Mouse (Mus musculus): ENCODE data around the gene Sema6d. TPM values are rescaled to one million over a fixed set of nuclear protein-coding genes. Genes with fewer than 3 reads are reported as not detected.
A peak's percentile ranks its signal among the peaks of the same experiment; 100 is the strongest.

The Sema6d gene
- polyA plus RNA-seq, 1 experiment from 2014 or later, result 24.1 TPM

- H3K9me3 ChIP-seq (replicated peaks), result no peaks in the 10 kb centered on the region
- ATAC-seq, result peak; percentile 33; the same call in 1 of the 2 replicates
- H3K36me3 ChIP-seq (ENCODE audit: poor library complexity, severe bottlenecking), result no peaks in the 10 kb centered on the region
- 45% methylated on average over 8 of the region's 8 CpGs for WGBS
- H3K4me1 ChIP-seq, result 0 out of 2 replicates have a peak, but pooled peaks cover 6% of the 10 kb centered on the region
- H3K4me2 ChIP-seq, result no peak overlapping the region
- H3K27me3 ChIP-seq, result 0 out of 2 replicates have a peak, but pooled peaks cover 2% of the 10 kb centered on the region
- H3K27ac ChIP-seq, result peak overlapping the region; percentile 15; the same call in 1 of the 2 replicates
- H3K9ac ChIP-seq, result no peak overlapping the region
- H3K4me3 ChIP-seq, result no peak overlapping the region
Measured at GRCm38 (mm10) chr2:124602379-124602913, 512.7 kb downstream of the Sema6d start.

GRCm38 (mm10) chr2:124605341-124605740, 515.6 kb downstream of the Sema6d start:
- H3K4me1 ChIP-seq, result peaks cover 11% of the 10 kb centered on the region; the same call in 1 of the 2 replicates
- peaks cover 16% of the 10 kb centered on the region; the same call in 1 of the 2 replicates for H3K27me3 ChIP-seq
- H3K27ac ChIP-seq, result no peak overlapping the region
- H3K9ac ChIP-seq, result no peak overlapping the region
- H3K4me2 ChIP-seq, result no peak overlapping the region
- H3K9me3 ChIP-seq (replicated peaks), result no peaks in the 10 kb centered on the region
- ATAC-seq, result no peak
- H3K36me3 ChIP-seq (ENCODE audit: poor library complexity, severe bottlenecking), result no peaks in the 10 kb centered on the region
- H3K4me3 ChIP-seq, result no peak overlapping the region
- 91% methylated on average over 1 of the region's 1 CpGs for WGBS

- H3K9ac ChIP-seq, result no peak overlapping the region
- ATAC-seq, result no peak
Measured at GRCm38 (mm10) chr2:124607986-124608385, 518.2 kb downstream of the Sema6d start.

GRCm38 (mm10) chr2:124608546-124608945, 518.8 kb downstream of the Sema6d start:
- WGBS, result 82% methylated on average over 4 of the region's 4 CpGs

More at GRCm38 (mm10) chr2:124607986-124608385, 518.2 kb downstream of the Sema6d start:
- Histone ChIP-seq H3K9me3 (replicated peaks) (no peaks in the 10 kb centered on the region), H3K4me1 (peaks cover 24% of the 10 kb centered on the region), H3K4me2 (no peak overlapping the region), H3K36me3 (ENCODE audit: poor library complexity, severe bottlenecking) (no peaks in the 10 kb centered on the region), H3K4me3 (no peak overlapping the region), H3K27ac (no peak overlapping the region), H3K27me3 (peaks cover 16% of the 10 kb centered on the region; the same call in 1 of the 2 replicates)
- WGBS, result 61% methylated on average over 5 of the region's 5 CpGs

GRCm38 (mm10) chr2:124609014-124609413, 519.2 kb downstream of the Sema6d start:
- Histone ChIP-seq H3K36me3 (ENCODE audit: poor library complexity, severe bottlenecking) (no peaks in the 10 kb centered on the region), H3K9me3 (replicated peaks) (no peaks in the 10 kb centered on the region), H3K9ac (no peak overlapping the region), H3K4me1 (peaks cover 34% of the 10 kb centered on the region), H3K27me3 (peaks cover 16% of the 10 kb centered on the region; the same call in 1 of the 2 replicates), H3K27ac (no peak overlapping the region), H3K4me3 (peak overlapping the region; percentile 80), H3K4me2 (peak overlapping the region; percentile 92)
- WGBS, result 15% methylated on average over 5 of the region's 5 CpGs
- ATAC-seq, result no peak

More at GRCm38 (mm10) chr2:124608546-124608945, 518.8 kb downstream of the Sema6d start:
- H3K9ac ChIP-seq, result no peak overlapping the region
- H3K9me3 ChIP-seq (replicated peaks), result no peaks in the 10 kb centered on the region
- H3K4me2 ChIP-seq, result no peak overlapping the region
- no peak overlapping the region for H3K27ac ChIP-seq
- H3K36me3 ChIP-seq (ENCODE audit: poor library complexity, severe bottlenecking), result no peaks in the 10 kb centered on the region
- H3K4me1 ChIP-seq, result peaks cover 29% of the 10 kb centered on the region
- ATAC-seq, result no peak
- H3K4me3 ChIP-seq, result no peak overlapping the region
- H3K27me3 ChIP-seq, result peaks cover 16% of the 10 kb centered on the region; the same call in 1 of the 2 replicates

- Histone ChIP-seq H3K27me3 (peaks cover 16% of the 10 kb centered on the region; the same call in 1 of the 2 replicates), H3K36me3 (ENCODE audit: poor library complexity, severe bottlenecking) (no peaks in the 10 kb centered on the region), H3K4me3 (peak overlapping the region; percentile 80), H3K9me3 (replicated peaks) (no peaks in the 10 kb centered on the region), H3K4me2 (peak overlapping the region; percentile 92), H3K4me1 (peaks cover 37% of the 10 kb centered on the region), H3K27ac (peak overlapping the region; percentile 93), H3K9ac (peak overlapping the region; percentile 89)
- WGBS, result under 1% methylated on average over 67 of the region's 80 CpGs
- ATAC-seq, result peak; percentile 83
Measured at GRCm38 (mm10) chr2:124609711-124610585, 520.2 kb downstream of the Sema6d start.

GRCm38 (mm10) chr2:124610586-124611105, 520.9 kb downstream of the Sema6d start:
- H3K27ac ChIP-seq, result peak overlapping the region; percentile 93

GRCm38 (mm10) chr2:124611226-124611625, 521.5 kb downstream of the Sema6d start:
- H3K36me3 ChIP-seq (ENCODE audit: poor library complexity, severe bottlenecking), result no peaks in the 10 kb centered on the region
- H3K4me3 ChIP-seq, result peak overlapping the region; percentile 80
- no peak for ATAC-seq
- H3K9me3 ChIP-seq (replicated peaks), result no peaks in the 10 kb centered on the region
- 20% methylated on average over 13 of the region's 13 CpGs for WGBS
- H3K4me1 ChIP-seq, result peaks cover 41% of the 10 kb centered on the region
- H3K4me2 ChIP-seq, result peak overlapping the region; percentile 92
- peaks cover 16% of the 10 kb centered on the region; the same call in 1 of the 2 replicates for H3K27me3 ChIP-seq
- H3K27ac ChIP-seq, result peak overlapping the region; percentile 93
- peak overlapping the region; percentile 89 for H3K9ac ChIP-seq

More at GRCm38 (mm10) chr2:124610586-124611105, 520.9 kb downstream of the Sema6d start:
- Histone ChIP-seq H3K4me3 (peak overlapping the region; percentile 80), H3K4me2 (peak overlapping the region; percentile 92), H3K9me3 (replicated peaks) (no peaks in the 10 kb centered on the region), H3K9ac (peak overlapping the region; percentile 89), H3K36me3 (ENCODE audit: poor library complexity, severe bottlenecking) (no peaks in the 10 kb centered on the region), H3K27me3 (peaks cover 16% of the 10 kb centered on the region; the same call in 1 of the 2 replicates), H3K4me1 (peaks cover 37% of the 10 kb centered on the region)
- ATAC-seq, result no peak
- WGBS, result under 1% methylated on average over 39 of the region's 39 CpGs

GRCm38 (mm10) chr2:124612276-124612675, 522.5 kb downstream of the Sema6d start:
- Histone ChIP-seq H3K4me2 (peak overlapping the region; percentile 92), H3K4me1 (peaks cover 46% of the 10 kb centered on the region), H3K27ac (peak overlapping the region; percentile 62), H3K36me3 (ENCODE audit: poor library complexity, severe bottlenecking) (no peaks in the 10 kb centered on the region), H3K27me3 (peaks cover 15% of the 10 kb centered on the region; the same call in 1 of the 2 replicates), H3K9me3 (replicated peaks) (no peaks in the 10 kb centered on the region), H3K4me3 (peak overlapping the region; percentile 80), H3K9ac (peak overlapping the region; percentile 89)
- no peak for ATAC-seq
- 36% methylated on average over 6 of the region's 6 CpGs for WGBS

- Histone ChIP-seq H3K9me3 (replicated peaks) (no peaks in the 10 kb centered on the region), H3K36me3 (ENCODE audit: poor library complexity, severe bottlenecking) (no peaks in the 10 kb centered on the region), H3K9ac (peak overlapping the region; percentile 89), H3K27ac (peak overlapping the region; percentile 31; the same call in 1 of the 2 replicates), H3K4me3 (peak overlapping the region; percentile 80), H3K27me3 (peaks cover 9% of the 10 kb centered on the region; the same call in 1 of the 2 replicates), H3K4me2 (peak overlapping the region; percentile 92), H3K4me1 (peaks cover 52% of the 10 kb centered on the region)
- WGBS, result 54% methylated on average over 10 of the region's 10 CpGs
- no peak for ATAC-seq
Measured at GRCm38 (mm10) chr2:124612727-124613510, 523.1 kb downstream of the Sema6d start.

- H3K4me3 ChIP-seq, result peak overlapping the region; percentile 80
- WGBS, result 57% methylated on average over 3 of the region's 3 CpGs
- peaks cover under 1% of the 10 kb centered on the region; the same call in 1 of the 2 replicates for H3K27me3 ChIP-seq
- peak overlapping the region; percentile 92 for H3K4me2 ChIP-seq
- H3K4me1 ChIP-seq, result peaks cover 56% of the 10 kb centered on the region
- no peak for ATAC-seq
- H3K36me3 ChIP-seq (ENCODE audit: poor library complexity, severe bottlenecking), result no peaks in the 10 kb centered on the region
- no peak overlapping the region for H3K27ac ChIP-seq
- H3K9me3 ChIP-seq (replicated peaks), result no peaks in the 10 kb centered on the region
- H3K9ac ChIP-seq, result no peak overlapping the region
Measured at GRCm38 (mm10) chr2:124613671-124614210, 524.0 kb downstream of the Sema6d start.

All from forebrain, embryonic 13.5 days (tissue).